Mouse (Mus musculus): ENCODE results near the gene Prkag1. TPM values are rescaled to one million over a fixed set of nuclear protein-coding genes. Genes with fewer than 3 reads are reported as not detected.

Prkag1 gene
- 82.9 and 88.6 TPM in 2 replicates for polyA plus RNA-seq (2012; rRNA removed)

DNA sequence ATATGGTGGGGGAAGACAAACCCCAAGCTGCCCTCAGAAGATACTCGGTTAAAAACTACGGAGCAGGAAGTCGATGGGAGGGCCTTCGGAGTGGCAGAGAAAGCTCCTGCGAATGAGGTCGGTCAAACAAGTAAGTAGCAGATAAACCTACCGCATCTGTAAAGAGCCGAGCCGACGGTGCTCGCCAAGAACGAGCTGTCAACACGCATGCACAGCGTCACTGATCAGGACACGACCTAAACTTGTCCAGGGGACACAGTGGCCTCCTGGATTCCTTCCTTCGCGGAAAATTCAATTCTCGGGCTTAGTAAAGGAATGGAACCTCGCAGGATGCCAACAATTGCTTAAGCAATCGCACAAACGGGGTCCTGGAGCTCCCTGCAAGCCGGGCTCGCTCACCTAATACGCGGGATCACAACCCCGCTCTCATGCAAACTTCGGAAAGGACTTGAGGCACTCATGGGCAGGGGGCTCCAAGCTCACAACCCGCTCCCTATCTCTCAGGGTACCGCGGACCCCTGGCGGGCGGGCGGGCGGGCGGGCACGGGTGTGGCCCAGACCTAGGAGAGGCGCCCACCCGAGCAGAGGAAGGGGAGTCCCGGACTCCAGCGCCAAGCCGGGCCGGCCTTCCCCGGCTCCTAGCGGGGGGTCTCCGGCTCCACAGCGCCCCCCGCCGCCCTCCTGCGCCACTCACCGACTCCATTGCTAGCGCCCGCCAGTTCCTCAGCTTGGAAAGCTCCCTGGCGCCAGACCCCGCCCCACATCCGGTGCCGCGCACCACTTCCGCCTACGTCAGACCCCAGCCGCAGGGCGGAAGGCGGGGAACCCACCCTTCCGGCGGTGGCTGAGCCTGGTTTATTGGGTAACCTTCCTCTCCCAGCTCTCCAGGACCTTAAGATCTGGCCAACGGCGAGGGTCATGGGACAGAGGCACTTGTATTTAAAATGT, at the start of gene Prkag1:
Gene Prkag1, minus strand, starts transcription at position 786 of the 948 bp plus-strand sequence.

DNA sequence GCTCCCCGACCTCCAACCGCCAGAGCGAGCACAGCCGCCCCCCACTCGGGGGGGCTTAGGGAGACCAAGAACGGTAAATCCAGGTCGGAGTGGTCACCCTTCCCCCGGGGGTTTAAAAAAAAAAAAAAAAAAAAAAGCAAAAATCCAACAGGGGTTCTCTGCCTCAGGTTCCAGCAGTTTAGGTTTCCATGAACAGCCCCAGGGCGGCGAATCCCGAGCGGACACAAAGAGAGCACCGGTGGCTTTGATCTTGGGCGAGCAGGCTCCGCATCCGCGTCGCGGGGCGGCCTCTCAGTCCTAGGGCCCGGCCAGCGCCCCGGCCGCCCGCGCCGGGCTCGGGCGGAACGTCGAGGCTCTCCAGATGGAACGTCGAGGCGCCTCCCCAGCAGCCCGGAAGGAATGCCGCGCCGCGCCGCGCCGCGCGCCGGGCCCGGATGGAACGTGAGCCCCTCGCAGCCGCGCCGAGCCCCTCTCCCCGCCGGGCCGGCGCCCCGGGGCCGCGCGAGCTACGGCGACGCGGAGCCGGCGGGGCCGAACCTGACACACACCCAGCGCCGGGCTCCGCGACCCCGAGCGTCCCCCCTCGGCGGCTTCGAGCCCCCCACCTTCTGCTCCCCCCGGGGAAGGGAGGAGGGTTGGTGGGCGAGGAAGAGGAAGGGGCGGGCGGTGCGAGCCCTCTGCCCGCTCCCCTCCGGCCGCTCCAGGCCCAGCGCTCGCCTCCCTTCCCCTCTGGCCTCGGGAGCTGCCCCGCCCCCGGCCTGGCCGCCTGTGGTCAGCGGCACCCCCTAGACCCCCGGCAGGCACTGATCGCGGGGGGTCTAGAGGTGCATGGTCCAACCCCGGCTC, 40.0 kb upstream of the Prkag1 start, which contains the start of gene Kmt2d:
Gene Kmt2d, minus strand, starts transcription at position 135 of the 846 bp plus-strand sequence.

GRCm38 (mm10) chr15:98809390-98809789, 21.9 kb downstream of the Prkag1 start, which contains the start of gene Ddn:
Gene Ddn (minus strand): TSS chr15:98809490.

DNA sequence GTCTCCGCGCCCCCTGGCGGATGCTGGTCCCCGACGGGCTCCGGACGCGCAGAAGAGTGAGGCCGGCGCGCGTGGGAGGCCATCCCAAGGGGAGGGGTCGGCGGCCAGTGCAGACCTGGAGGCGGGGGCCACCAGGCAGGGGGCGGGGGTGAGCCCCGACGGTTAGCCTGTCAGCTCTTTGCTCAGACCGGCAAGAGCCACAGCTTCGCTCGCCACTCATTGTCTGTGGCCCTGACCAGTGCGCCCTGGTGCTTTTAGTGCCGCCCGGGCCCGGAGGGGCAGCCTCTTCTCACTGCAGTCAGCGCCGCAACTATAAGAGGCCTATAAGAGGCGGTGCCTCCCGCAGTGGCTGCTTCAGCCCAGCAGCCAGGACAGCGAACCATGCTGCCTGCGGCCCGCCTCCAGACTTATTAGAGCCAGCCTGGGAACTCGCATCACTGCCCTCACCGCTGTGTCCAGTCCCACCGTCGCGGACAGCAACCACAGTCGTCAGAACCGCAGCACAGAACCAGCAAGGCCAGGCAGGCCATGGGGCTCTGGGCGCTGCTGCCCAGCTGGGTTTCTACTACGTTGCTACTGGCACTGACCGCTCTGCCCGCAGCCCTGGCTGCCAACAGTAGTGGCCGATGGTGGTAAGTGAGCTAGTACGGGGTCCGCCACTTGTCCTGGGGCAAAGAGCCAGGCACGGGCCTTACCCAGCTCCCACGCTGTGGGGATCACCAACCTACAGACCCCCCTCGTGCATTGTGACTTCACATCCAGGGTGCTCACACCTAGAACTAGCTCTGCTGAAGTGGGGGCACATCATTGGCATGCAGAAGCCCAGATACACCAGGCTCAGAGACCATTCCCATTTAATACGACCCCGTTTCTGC, 41.4 kb downstream of the Prkag1 start, which contains the start of gene Wnt1:
Gene Wnt1, plus strand, starts transcription at position 197 of the 875 bp plus-strand sequence.

DNA sequence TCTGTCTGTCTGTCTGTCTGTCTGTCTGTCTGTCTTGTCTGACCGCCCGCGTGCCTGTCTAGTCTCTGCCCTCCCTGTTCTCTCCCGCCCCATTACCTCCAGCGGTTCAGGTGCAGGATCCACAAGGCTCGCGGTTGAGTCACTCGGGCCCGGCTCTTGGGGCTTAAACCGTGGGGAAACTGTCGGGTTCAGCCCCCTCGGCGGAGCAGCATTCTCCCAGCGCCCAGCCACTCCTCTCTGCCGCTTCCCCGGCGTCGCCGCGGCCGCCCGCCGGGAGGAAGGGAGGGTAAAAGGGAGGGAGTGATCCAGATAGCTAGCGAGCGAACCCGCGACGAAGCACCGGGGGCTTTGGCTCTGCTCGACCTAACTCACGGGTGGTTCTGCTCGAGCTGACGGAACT, 53.6 kb downstream of the Prkag1 start, which contains the start of gene Wnt10b:
Gene Wnt10b, minus strand, starts transcription at position 389 of the 400 bp plus-strand sequence.

Other genes starting within 250 kb of the Prkag1 start
- 46.7 and 54.8 TPM in 2 replicates for gene Adcy6, start 221.4 kb downstream of the Prkag1 start, polyA plus RNA-seq (2012; rRNA removed)
- gene Cacnb3, start 200.7 kb downstream of the Prkag1 start, polyA plus RNA-seq (2012; rRNA removed) = 230 and 233 TPM in 2 replicates
- 53.2 and 54.3 TPM in 2 replicates for gene Ddx23, start 168.6 kb downstream of the Prkag1 start, polyA plus RNA-seq (2012; rRNA removed)
- gene Rnd1, start 154.1 kb downstream of the Prkag1 start, polyA plus RNA-seq (2012; rRNA removed) = 13.4 and 16.2 TPM in 2 replicates
- gene Ccdc65, start 123.3 kb downstream of the Prkag1 start, polyA plus RNA-seq (2012; rRNA removed) = 2.3 and 2.6 TPM in 2 replicates
- 6.5 and 15.6 TPM in 2 replicates for gene Fkbp11, start 103.3 kb downstream of the Prkag1 start, polyA plus RNA-seq (2012; rRNA removed)
- 99.4 and 113 TPM in 2 replicates for gene Arf3, start 68.3 kb downstream of the Prkag1 start, polyA plus RNA-seq (2012; rRNA removed)
- gene Wnt10b, start 53.4 kb downstream of the Prkag1 start, polyA plus RNA-seq (2012; rRNA removed) = 0.76 and 3.2 TPM in 2 replicates
- 1.4 and 1.5 TPM in 2 replicates for gene Wnt1, start 41.7 kb downstream of the Prkag1 start, polyA plus RNA-seq (2012; rRNA removed)
- gene Ddn, start 22.0 kb downstream of the Prkag1 start, polyA plus RNA-seq (2012; rRNA removed) = 1.6 and 1.8 TPM in 2 replicates
- gene Kmt2d, start 39.7 kb upstream of the Prkag1 start, polyA plus RNA-seq (2012; rRNA removed) = 28.4 and 31.1 TPM in 2 replicates
- 31.8 and 35.6 TPM in 2 replicates for gene Rhebl1, start 63.0 kb upstream of the Prkag1 start, polyA plus RNA-seq (2012; rRNA removed)
- 0.82 and 1.7 TPM in 2 replicates for gene Dhh, start 67.0 kb upstream of the Prkag1 start, polyA plus RNA-seq (2012; rRNA removed)
- gene Lmbr1l, start 86.7 kb upstream of the Prkag1 start, polyA plus RNA-seq (2012; rRNA removed) = 97.9 and 103 TPM in 2 replicates
- gene Tuba1b, start 103.0 kb upstream of the Prkag1 start, polyA plus RNA-seq (2012; rRNA removed) = 1,826 and 1,827 TPM in 2 replicates
- 31.7 and 40.2 TPM in 2 replicates for gene Gm49450, start 122.0 kb upstream of the Prkag1 start, polyA plus RNA-seq (2012; rRNA removed)
- 9,064 and 9,831 TPM in 2 replicates for gene Tuba1a, start 122.2 kb upstream of the Prkag1 start, polyA plus RNA-seq (2012; rRNA removed)
- 74.8 and 77.4 TPM in 2 replicates for gene Tuba1c, start 198.4 kb upstream of the Prkag1 start, polyA plus RNA-seq (2012; rRNA removed)
- 36.0 and 115 TPM in 2 replicates for gene Prph, start 223.7 kb upstream of the Prkag1 start, polyA plus RNA-seq (2012; rRNA removed)
- gene Troap, start 243.1 kb upstream of the Prkag1 start, polyA plus RNA-seq (2012; rRNA removed) = 23.7 and 25.3 TPM in 2 replicates